Mouse (Mus musculus): ENCODE data around the gene Fxyd5.

- TF ChIP-seq CTCF (IDR thresholded peaks at IDR 0.05; ENCODE audit: low read depth) (no peak), EP300 (IDR thresholded peaks at IDR 0.05; ENCODE audit: low read depth) (no peak)
Measured at GRCm38 (mm10) chr7:31041662-31042315, 492 bp downstream of the Fxyd5 start.
